Mouse (Mus musculus): Measurements from ENCODE around the gene Serinc4. TPM values are rescaled to one million over a fixed set of nuclear protein-coding genes. Genes with fewer than 3 reads are reported as not detected.

The Serinc4 gene
- polyA plus RNA-seq, 1 experiment from 2014 or later = 0.32 TPM

- 81% methylated on average over 4 of the region's 4 CpGs for WGBS
- DNase-seq (ENCODE audit: low spot score) (no peak), ATAC-seq (ENCODE audit: low read depth) (no peak)
- no peak overlapping the region for H3K27ac ChIP-seq (replicated peaks; ENCODE audit: low read depth, low read length)
- no peaks in the 10 kb centered on the region for H3K27me3 ChIP-seq (replicated peaks; ENCODE audit: control insufficient read depth, insufficient read depth, low read length)
- peaks cover 14% of the 10 kb centered on the region; the same call in 1 of the 2 replicates for H3K4me1 ChIP-seq (ENCODE audit: control insufficient read depth, insufficient read depth, low read length)
- H3K9ac ChIP-seq (ENCODE audit: low read depth, low read length) = no peak overlapping the region
- H3K4me2 ChIP-seq (ENCODE audit: low read depth, low read length) = no peak overlapping the region
- H3K36me3 ChIP-seq (ENCODE audit: control insufficient read depth, insufficient read depth, low read length) = peaks cover 34% of the 10 kb centered on the region
- no peaks in the 10 kb centered on the region for H3K9me3 ChIP-seq (ENCODE audit: control insufficient read depth, low read length)
- H3K4me3 ChIP-seq (ENCODE audit: low read depth, low read length) = no peak overlapping the region
These were observed 4.2 kb downstream of the Serinc4 start for GRCm38 (mm10) chr2:121452361-121452760.

DNA sequence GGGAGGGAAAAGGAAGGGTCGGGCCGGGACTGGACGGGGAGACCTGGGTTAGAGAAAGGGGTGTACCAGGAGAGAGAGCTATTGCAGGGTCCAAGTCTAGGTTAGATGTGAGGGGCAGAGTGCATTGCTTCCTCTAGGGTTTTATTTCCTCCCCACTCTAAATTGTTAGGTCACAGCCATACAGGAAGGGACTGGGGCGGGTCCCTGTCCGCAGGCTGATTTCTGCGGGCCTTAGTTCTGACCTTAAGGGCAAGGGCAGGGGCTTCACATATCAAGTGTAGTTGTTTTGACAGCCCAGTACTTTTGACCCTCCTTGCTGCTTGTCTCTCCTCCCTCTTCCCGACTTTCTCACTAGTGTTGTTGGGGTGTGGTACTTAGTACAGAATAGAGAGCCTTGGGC is 6.5 kb downstream of the Serinc4 start:
- no peaks in the 10 kb centered on the region for H3K27me3 ChIP-seq (replicated peaks; ENCODE audit: control insufficient read depth, insufficient read depth, low read length)
- no peaks in the 10 kb centered on the region for H3K9me3 ChIP-seq (ENCODE audit: control insufficient read depth, low read length)
- peak overlapping the region; percentile 98 for H3K4me3 ChIP-seq (ENCODE audit: low read depth, low read length)
- H3K4me1 ChIP-seq (ENCODE audit: control insufficient read depth, insufficient read depth, low read length) = peaks cover 8% of the 10 kb centered on the region; the same call in 1 of the 2 replicates
- H3K36me3 ChIP-seq (ENCODE audit: control insufficient read depth, insufficient read depth, low read length) = peaks cover 29% of the 10 kb centered on the region
- H3K4me2 ChIP-seq (ENCODE audit: low read depth, low read length) = peak overlapping the region; percentile 82
- ATAC-seq (ENCODE audit: low read depth) = no peak
- no peak for DNase-seq (ENCODE audit: low spot score)
- peak overlapping the region; percentile 98 for H3K27ac ChIP-seq (replicated peaks; ENCODE audit: low read depth, low read length)
- WGBS = 1% methylated on average over 7 of the region's 7 CpGs
- peak overlapping the region; percentile 97 for H3K9ac ChIP-seq (ENCODE audit: low read depth, low read length)

GRCm38 (mm10) chr2:121449545-121450011 is 7.0 kb downstream of the Serinc4 start:
- no peaks in the 10 kb centered on the region for H3K27me3 ChIP-seq (replicated peaks; ENCODE audit: control insufficient read depth, insufficient read depth, low read length)
- peak overlapping the region; percentile 97 for H3K9ac ChIP-seq (ENCODE audit: low read depth, low read length)
- no peaks in the 10 kb centered on the region for H3K9me3 ChIP-seq (ENCODE audit: control insufficient read depth, low read length)
- ATAC-seq (ENCODE audit: low read depth) (peak; percentile 64), DNase-seq (ENCODE audit: low spot score) (no peak)
- peaks cover 29% of the 10 kb centered on the region for H3K36me3 ChIP-seq (ENCODE audit: control insufficient read depth, insufficient read depth, low read length)
- H3K27ac ChIP-seq (replicated peaks; ENCODE audit: low read depth, low read length) = peak overlapping the region; percentile 98
- H3K4me1 ChIP-seq (ENCODE audit: control insufficient read depth, insufficient read depth, low read length) = peaks cover 8% of the 10 kb centered on the region; the same call in 1 of the 2 replicates
- H3K4me3 ChIP-seq (ENCODE audit: low read depth, low read length) = peak overlapping the region; percentile 98
- under 1% methylated on average over 30 of the region's 54 CpGs for WGBS
- peak overlapping the region; percentile 82 for H3K4me2 ChIP-seq (ENCODE audit: low read depth, low read length)

DNA sequence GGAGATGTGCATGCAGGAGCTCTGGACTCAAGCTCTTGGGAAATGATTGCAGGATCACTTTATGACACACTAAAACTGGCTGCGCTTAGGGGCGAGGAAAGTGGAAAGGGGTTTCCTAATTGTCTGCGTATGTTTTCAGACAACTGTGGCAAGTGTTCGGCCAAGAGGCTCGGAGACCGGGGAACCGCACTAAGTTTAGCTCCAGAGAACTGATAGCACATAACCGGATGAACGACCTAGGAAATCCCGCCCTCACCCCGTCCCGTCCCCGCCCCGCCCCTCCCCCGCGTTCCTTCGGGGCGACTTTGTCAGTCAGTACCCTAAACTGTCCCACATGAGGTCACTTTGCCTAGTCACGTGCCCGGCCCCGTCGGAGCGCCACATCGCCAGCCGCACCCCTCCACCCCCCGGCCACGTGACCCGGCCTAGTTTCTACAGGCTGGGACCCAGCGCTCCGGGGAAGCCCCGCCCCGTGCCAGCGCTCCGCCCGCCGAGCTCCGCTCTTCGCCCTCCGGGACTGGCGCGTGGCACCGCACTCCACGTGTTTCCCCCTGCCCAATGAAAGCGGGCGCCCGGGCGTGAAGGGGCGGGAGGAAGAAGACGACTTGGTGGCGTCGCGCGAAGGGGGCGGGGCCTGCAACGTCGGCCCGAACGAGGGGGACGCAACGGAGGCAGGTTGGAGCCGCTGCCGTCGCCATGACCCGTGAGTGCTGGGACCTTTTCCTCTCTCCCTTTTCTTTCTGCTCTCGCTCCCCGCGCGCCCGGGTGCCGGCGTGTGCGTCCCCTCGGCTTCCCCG is 7.6 kb downstream of the Serinc4 start, which contains the start of gene Serf2:
Gene Serf2 (plus strand): TSS at position 457 of the 797 bp plus-strand sequence.
- H3K27ac ChIP-seq (replicated peaks; ENCODE audit: low read depth, low read length) = peak within 1 kb of the TSS; percentile 98
- H3K4me1 ChIP-seq (ENCODE audit: control insufficient read depth, insufficient read depth, low read length) = peaks cover 8% of the 10 kb centered on the region; the same call in 1 of the 2 replicates
- peaks cover 28% of the 10 kb centered on the region for H3K36me3 ChIP-seq (ENCODE audit: control insufficient read depth, insufficient read depth, low read length)
- peak within 1 kb of the TSS; percentile 98 for H3K4me3 ChIP-seq (ENCODE audit: low read depth, low read length)
- WGBS = under 1% methylated on average over 40 of the region's 74 CpGs
- H3K9me3 ChIP-seq (ENCODE audit: control insufficient read depth, low read length) = no peaks in the 10 kb centered on the region
- peak; percentile 97 for ATAC-seq (ENCODE audit: low read depth)
- peak within 1 kb of the TSS; percentile 97 for H3K9ac ChIP-seq (ENCODE audit: low read depth, low read length)
- DNase-seq (ENCODE audit: low spot score) = peak; percentile 99
- H3K4me2 ChIP-seq (ENCODE audit: low read depth, low read length) = peak within 1 kb of the TSS; percentile 82
- H3K27me3 ChIP-seq (replicated peaks; ENCODE audit: control insufficient read depth, insufficient read depth, low read length) = no peaks in the 10 kb centered on the region

DNA sequence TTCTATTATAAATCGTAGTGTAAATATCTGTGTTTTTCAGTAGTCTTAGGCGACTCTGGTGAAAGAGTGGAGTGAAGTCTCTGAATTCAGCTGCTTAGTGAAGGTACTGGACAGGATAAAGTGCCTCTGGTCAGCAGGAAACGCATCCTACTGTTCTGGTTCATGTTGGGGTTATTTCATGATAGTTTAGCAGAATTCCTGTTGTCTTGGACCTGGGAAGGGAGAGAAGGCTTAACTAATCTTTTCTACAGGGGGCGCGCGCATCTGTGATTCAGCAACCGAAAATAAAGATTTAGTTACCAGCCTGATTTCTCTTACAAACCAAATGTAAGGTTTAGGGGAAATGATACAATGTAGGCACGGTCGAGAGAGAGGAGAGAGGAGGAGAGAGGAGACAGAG is 8.4 kb downstream of the Serinc4 start:
- H3K27ac ChIP-seq (replicated peaks; ENCODE audit: low read depth, low read length) = peak overlapping the region; percentile 98
- peak; percentile 74 for DNase-seq (ENCODE audit: low spot score)
- 12% methylated on average over 9 of the region's 9 CpGs for WGBS

GRCm38 (mm10) chr2:121447006-121447405 is 9.6 kb downstream of the Serinc4 start:
- Histone ChIP-seq H3K27ac (replicated peaks; ENCODE audit: low read depth, low read length) (no peak overlapping the region), H3K27me3 (replicated peaks; ENCODE audit: control insufficient read depth, insufficient read depth, low read length) (no peaks in the 10 kb centered on the region), H3K9me3 (ENCODE audit: control insufficient read depth, low read length) (no peaks in the 10 kb centered on the region), H3K9ac (ENCODE audit: low read depth, low read length) (no peak overlapping the region), H3K4me3 (ENCODE audit: low read depth, low read length) (no peak overlapping the region), H3K4me2 (ENCODE audit: low read depth, low read length) (no peak overlapping the region), H3K4me1 (ENCODE audit: control insufficient read depth, insufficient read depth, low read length) (peaks cover 19% of the 10 kb centered on the region), H3K36me3 (ENCODE audit: control insufficient read depth, insufficient read depth, low read length) (peaks cover 9% of the 10 kb centered on the region)
- DNase-seq (ENCODE audit: low spot score) (no peak), ATAC-seq (ENCODE audit: low read depth) (no peak)
- 91% methylated on average over 3 of the region's 3 CpGs for WGBS

More for the DNA sequence above, 8.4 kb downstream of the Serinc4 start:
- H3K4me1 ChIP-seq (ENCODE audit: control insufficient read depth, insufficient read depth, low read length) = peaks cover 8% of the 10 kb centered on the region; the same call in 1 of the 2 replicates
- peak overlapping the region; percentile 66 for H3K9ac ChIP-seq (ENCODE audit: low read depth, low read length)
- no peak for ATAC-seq (ENCODE audit: low read depth)
- no peaks in the 10 kb centered on the region for H3K27me3 ChIP-seq (replicated peaks; ENCODE audit: control insufficient read depth, insufficient read depth, low read length)
- H3K36me3 ChIP-seq (ENCODE audit: control insufficient read depth, insufficient read depth, low read length) = peaks cover 20% of the 10 kb centered on the region
- H3K9me3 ChIP-seq (ENCODE audit: control insufficient read depth, low read length) = no peaks in the 10 kb centered on the region
- peak overlapping the region; percentile 98 for H3K4me3 ChIP-seq (ENCODE audit: low read depth, low read length)
- H3K4me2 ChIP-seq (ENCODE audit: low read depth, low read length) = peak overlapping the region; percentile 75

DNA sequence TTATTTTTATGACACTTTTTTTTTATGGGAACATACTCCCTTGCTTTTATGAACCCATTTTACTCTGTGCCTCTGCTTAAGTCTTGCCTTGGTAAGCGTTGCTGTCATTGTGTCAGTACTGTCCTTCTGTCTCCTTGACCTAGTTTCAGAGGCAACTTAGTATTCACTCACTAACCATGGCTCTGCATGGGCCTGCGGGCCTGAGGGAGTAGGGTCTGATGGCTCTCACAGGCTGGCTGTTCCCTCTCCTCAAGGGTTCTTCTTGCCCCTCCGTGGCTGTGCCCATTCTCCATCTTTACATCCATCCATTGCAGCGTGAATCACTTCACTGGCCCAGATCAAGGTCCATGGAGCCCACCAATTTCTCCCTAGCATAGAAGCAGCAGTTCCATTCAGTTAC is 10.1 kb downstream of the Serinc4 start:
- 90% methylated on average over 4 of the region's 4 CpGs for WGBS
- Histone ChIP-seq H3K9ac (ENCODE audit: low read depth, low read length) (no peak overlapping the region), H3K4me2 (ENCODE audit: low read depth, low read length) (no peak overlapping the region), H3K36me3 (ENCODE audit: control insufficient read depth, insufficient read depth, low read length) (peaks cover 7% of the 10 kb centered on the region), H3K9me3 (ENCODE audit: control insufficient read depth, low read length) (no peaks in the 10 kb centered on the region), H3K4me3 (ENCODE audit: low read depth, low read length) (no peak overlapping the region), H3K27ac (replicated peaks; ENCODE audit: low read depth, low read length) (no peak overlapping the region), H3K27me3 (replicated peaks; ENCODE audit: control insufficient read depth, insufficient read depth, low read length) (no peaks in the 10 kb centered on the region), H3K4me1 (ENCODE audit: control insufficient read depth, insufficient read depth, low read length) (peaks cover 23% of the 10 kb centered on the region)
- no peak for DNase-seq (ENCODE audit: low spot score)
- ATAC-seq (ENCODE audit: low read depth) = no peak

- Histone ChIP-seq H3K4me3 (ENCODE audit: low read depth, low read length) (no peak overlapping the region), H3K27ac (replicated peaks; ENCODE audit: low read depth, low read length) (no peak overlapping the region), H3K9ac (ENCODE audit: low read depth, low read length) (no peak overlapping the region), H3K27me3 (replicated peaks; ENCODE audit: control insufficient read depth, insufficient read depth, low read length) (no peaks in the 10 kb centered on the region), H3K9me3 (ENCODE audit: control insufficient read depth, low read length) (no peaks in the 10 kb centered on the region), H3K4me1 (ENCODE audit: control insufficient read depth, insufficient read depth, low read length) (peaks cover 20% of the 10 kb centered on the region), H3K36me3 (ENCODE audit: control insufficient read depth, insufficient read depth, low read length) (no peaks in the 10 kb centered on the region), H3K4me2 (ENCODE audit: low read depth, low read length) (no peak overlapping the region)
- ATAC-seq (ENCODE audit: low read depth) (no peak), DNase-seq (ENCODE audit: low spot score) (no peak)
- 73% methylated on average over 3 of the region's 3 CpGs for WGBS
These were observed 11.5 kb downstream of the Serinc4 start for GRCm38 (mm10) chr2:121445117-121445516.

Measured in embryonic facial prominence, embryonic 14.5 days (tissue).